Mouse (Mus musculus) kidney, postnatal 0 days (tissue): ENCODE measurements around the gene Prex1. TPM values are rescaled to one million over a fixed set of nuclear protein-coding genes. Genes with fewer than 3 reads are reported as not detected.

Source experiments
- ATAC-seq: fragments of 200-750 bp; cut with Nextera tagmentation; replicated peaks from 2 replicates; pipeline ENCODE4 v1.8.0; 2017; ENCODE audit warnings: low read depth, moderate number of reproducible peaks, moderate TSS enrichment, moderate library complexity; ENCODE audit not compliant: low FRiP score
- DNase-seq: peaks from one replicate; pipeline ENCODE4 v3.0.0-alpha.2; 2016; ENCODE audit warnings: low spot score
- H3K27ac ChIP-seq: fragments of 300-500 bp; sonication (generic); 2 replicates; pipeline ENCODE4 v1.5.1; 2014; ENCODE audit warnings: mild to moderate bottlenecking
- H3K27me3 ChIP-seq: fragments of 300-500 bp; sonication (generic); 2 replicates; pipeline ENCODE4 v1.6.1; 2014; ENCODE audit warnings: low read length, mixed read lengths; ENCODE audit not compliant: insufficient read depth
- H3K36me3 ChIP-seq: fragments of 300-500 bp; sonication (generic); 2 replicates; pipeline ENCODE4 v1.6.1; 2014; ENCODE audit warnings: low read length, mixed read lengths; ENCODE audit not compliant: insufficient read depth
- H3K4me1 ChIP-seq: fragments of 300-500 bp; sonication (generic); replicated peaks from 2 replicates; pipeline ENCODE4 v1.6.1; 2014; ENCODE audit warnings: antibody characterized with exemption, low read length, mixed read lengths; ENCODE audit not compliant: insufficient read depth
- H3K4me2 ChIP-seq: fragments of 300-500 bp; sonication (generic); 2 replicates; pipeline ENCODE4 v1.6.1; 2014; ENCODE audit warnings: mild to moderate bottlenecking, low read length, moderate library complexity, mixed read lengths
- H3K4me3 ChIP-seq: fragments of 300-500 bp; sonication (generic); replicated peaks from 2 replicates; pipeline ENCODE4 v1.5.1; 2014; ENCODE audit warnings: low read depth, low read length
- H3K9ac ChIP-seq: fragments of 300-500 bp; sonication (generic); 2 replicates; pipeline ENCODE4 v1.6.1; 2014; ENCODE audit warnings: low read depth, low read length
- H3K9me3 ChIP-seq: fragments of 300-500 bp; sonication (generic); replicated peaks from 2 replicates; pipeline ENCODE4 v1.6.1; 2016; ENCODE audit warnings: low read length, inconsistent platforms, mixed read lengths
- CTCF ChIP-seq: IDR thresholded peaks from 2 replicates; pipeline ENCODE4 v1.5.1; 2016; ENCODE audit warnings: antibody characterized with exemption, low read depth, mild to moderate bottlenecking, moderate library complexity
- WGBS: fragments of 180-500 bp; shearing (Covaris S2); extraction: QIAGEN DNeasy Blood & Tissue Kit; methylation state at CpG from one replicate; pipeline ENCODE4 v1.1.7; 2014; 5-methylcytosine and 5-hydroxymethylcytosine counted together
- polyA plus RNA-seq: library from polyadenylated mRNA; unstranded; fragments of >200 nt; fragmentation: Nextera tagmentation; extraction: Ambion mirVana; gene quantifications from 2 replicates; pipeline ENCODE4 v1.2.1, GENCODE M21; 2015

The Prex1 gene
- polyA plus RNA-seq, 1 experiment from 2014 or later: 9.8 TPM

GRCm38 (mm10) chr2:166682866-166683265 is 30.8 kb downstream of the Prex1 start:
- 58% methylated on average over 4 of the region's 4 CpGs for WGBS
- H3K4me2 ChIP-seq: no peak overlapping the region
- H3K27me3 ChIP-seq: no peaks in the 10 kb centered on the region
- no peaks in the 10 kb centered on the region for H3K9me3 ChIP-seq
- H3K4me1 ChIP-seq: 0 out of 2 replicates have a peak, but pooled peaks cover 6% of the 10 kb centered on the region
- ATAC-seq (no peak), DNase-seq (no peak)
- no peaks in the 10 kb centered on the region for H3K36me3 ChIP-seq
- no peak overlapping the region for H3K27ac ChIP-seq
- H3K4me3 ChIP-seq: no peak overlapping the region
- no peak for TF ChIP-seq CTCF
- no peak overlapping the region for H3K9ac ChIP-seq

GRCm38 (mm10) chr2:166678959-166679759 is 34.5 kb downstream of the Prex1 start:
- Histone ChIP-seq H3K27ac (no peak overlapping the region), H3K36me3 (no peaks in the 10 kb centered on the region), H3K4me2 (no peak overlapping the region), H3K4me3 (no peak overlapping the region), H3K27me3 (no peaks in the 10 kb centered on the region), H3K9me3 (no peaks in the 10 kb centered on the region), H3K4me1 (0 out of 2 replicates have a peak, but pooled peaks cover 6% of the 10 kb centered on the region), H3K9ac (no peak overlapping the region)
- DNase-seq (no peak), ATAC-seq (no peak)
- WGBS: 43% methylated on average over 13 of the region's 13 CpGs
- no peak for TF ChIP-seq CTCF

GRCm38 (mm10) chr2:166676933-166677332 is 36.7 kb downstream of the Prex1 start:
- H3K27ac ChIP-seq: no peak overlapping the region
- no peak overlapping the region for H3K9ac ChIP-seq
- no peak overlapping the region for H3K4me2 ChIP-seq
- DNase-seq: no peak
- no peak overlapping the region for H3K4me3 ChIP-seq
- H3K4me1 ChIP-seq: 0 out of 2 replicates have a peak, but pooled peaks cover 6% of the 10 kb centered on the region
- WGBS: 79% methylated on average over 11 of the region's 11 CpGs
- ATAC-seq: no peak
- no peaks in the 10 kb centered on the region for H3K27me3 ChIP-seq
- no peaks in the 10 kb centered on the region for H3K36me3 ChIP-seq
- no peaks in the 10 kb centered on the region for H3K9me3 ChIP-seq
- no peak for TF ChIP-seq CTCF

- Histone ChIP-seq H3K4me1 (0 out of 2 replicates have a peak, but pooled peaks cover 6% of the 10 kb centered on the region), H3K27ac (no peak overlapping the region), H3K9ac (no peak overlapping the region), H3K9me3 (no peaks in the 10 kb centered on the region), H3K27me3 (no peaks in the 10 kb centered on the region), H3K4me2 (no peak overlapping the region), H3K36me3 (no peaks in the 10 kb centered on the region), H3K4me3 (no peak overlapping the region)
- ATAC-seq (no peak), DNase-seq (no peak)
- 67% methylated on average over 14 of the region's 14 CpGs for WGBS
- no peak for TF ChIP-seq CTCF
These were observed 37.1 kb downstream of the Prex1 start for GRCm38 (mm10) chr2:166676498-166676897.

- H3K27me3 ChIP-seq: no peaks in the 10 kb centered on the region
- ATAC-seq (no peak), DNase-seq (no peak)
- no peaks in the 10 kb centered on the region for H3K9me3 ChIP-seq
- H3K9ac ChIP-seq: no peak overlapping the region
- H3K4me3 ChIP-seq: no peak overlapping the region
- TF ChIP-seq CTCF: no peak
- H3K4me1 ChIP-seq: 0 out of 2 replicates have a peak, but pooled peaks cover 6% of the 10 kb centered on the region
- no peak overlapping the region for H3K4me2 ChIP-seq
- no peaks in the 10 kb centered on the region for H3K36me3 ChIP-seq
- H3K27ac ChIP-seq: no peak overlapping the region
- WGBS: 56% methylated on average over 14 of the region's 14 CpGs
These were observed 37.8 kb downstream of the Prex1 start for GRCm38 (mm10) chr2:166675588-166676444.

GRCm38 (mm10) chr2:166674693-166675092 is 38.9 kb downstream of the Prex1 start:
- no peak overlapping the region for H3K4me2 ChIP-seq
- no peak overlapping the region for H3K9ac ChIP-seq
- H3K4me1 ChIP-seq: 0 out of 2 replicates have a peak, but pooled peaks cover 6% of the 10 kb centered on the region
- DNase-seq (no peak), ATAC-seq (peak; percentile 37; the same call in 1 of the 2 replicates)
- WGBS: 8% methylated on average over 12 of the region's 12 CpGs
- H3K27me3 ChIP-seq: no peaks in the 10 kb centered on the region
- no peak for TF ChIP-seq CTCF
- no peaks in the 10 kb centered on the region for H3K9me3 ChIP-seq
- no peak overlapping the region for H3K27ac ChIP-seq
- no peak overlapping the region for H3K4me3 ChIP-seq
- no peaks in the 10 kb centered on the region for H3K36me3 ChIP-seq
